Mouse (Mus musculus) spleen, adult 2 months (tissue): ENCODE measurements around the gene Vmac.

Experiments
- CTCF ChIP-seq: fragments of 200-500 bp; IDR thresholded peaks from 2 replicates; pipeline ENCODE4 v1.5.1; 2011; ENCODE audit warnings: mild to moderate bottlenecking, inconsistent platforms; ENCODE audit not compliant: insufficient read depth, insufficient read length, insufficient replicate concordance; ENCODE audit errors: extremely low read depth
- POLR2A ChIP-seq: fragments of 200-500 bp; IDR thresholded peaks from 2 replicates; pipeline ENCODE4 v1.6.1; 2011; ENCODE audit warnings: low read depth, low read length, inconsistent platforms

DNA sequence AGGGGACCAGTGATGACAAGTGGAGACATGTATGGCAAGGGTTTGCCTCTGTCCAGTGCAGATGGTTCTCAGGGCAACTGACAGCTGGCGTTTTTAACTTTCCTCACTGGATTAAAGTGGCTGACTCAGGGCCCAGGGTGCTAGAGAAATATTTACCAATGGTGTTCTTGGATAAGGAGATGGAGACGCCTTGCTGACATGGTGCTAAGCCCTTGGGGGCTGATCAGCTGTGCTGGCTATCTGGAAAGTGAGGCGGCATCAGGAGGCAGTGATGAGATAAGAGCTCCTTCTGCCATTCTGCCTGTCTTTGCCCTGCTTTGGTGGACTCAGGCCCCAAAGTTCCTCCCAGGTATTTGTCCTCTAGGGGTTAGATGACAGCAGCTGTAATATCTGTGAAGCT, 34.9 kb downstream of the Vmac start:
- TF ChIP-seq CTCF (no peak), POLR2A (no peak)
